Mouse (Mus musculus) retina, adult 2 months (tissue): ENCODE data around the gene Ebf4.

Experiments used
- DNase-seq: peaks from one replicate; pipeline ENCODE4 v3.0.0-alpha.2; 2012; ENCODE audit warnings: low read depth, low spot score

The Ebf4 gene

DNA sequence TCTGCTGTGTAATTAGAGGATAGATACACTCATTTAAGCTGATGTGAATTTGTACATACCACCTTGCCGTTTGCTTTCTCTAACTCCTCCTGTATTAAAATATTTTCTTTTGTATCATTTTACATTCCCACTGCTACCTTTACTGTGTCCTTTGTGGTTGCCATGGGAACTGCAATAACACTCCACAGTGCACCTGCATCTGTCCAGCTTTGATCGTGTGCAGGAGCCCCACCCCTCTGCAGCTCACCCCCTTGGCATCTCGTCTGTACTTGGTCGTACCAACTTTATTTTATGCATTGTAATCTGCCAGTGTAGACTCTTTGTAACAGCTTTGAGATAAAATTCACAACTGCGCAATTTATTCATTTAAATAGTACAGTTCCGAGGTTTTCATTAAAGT lies 88.9 kb downstream of the Ebf4 start:
- DNase-seq: no peak

DNA sequence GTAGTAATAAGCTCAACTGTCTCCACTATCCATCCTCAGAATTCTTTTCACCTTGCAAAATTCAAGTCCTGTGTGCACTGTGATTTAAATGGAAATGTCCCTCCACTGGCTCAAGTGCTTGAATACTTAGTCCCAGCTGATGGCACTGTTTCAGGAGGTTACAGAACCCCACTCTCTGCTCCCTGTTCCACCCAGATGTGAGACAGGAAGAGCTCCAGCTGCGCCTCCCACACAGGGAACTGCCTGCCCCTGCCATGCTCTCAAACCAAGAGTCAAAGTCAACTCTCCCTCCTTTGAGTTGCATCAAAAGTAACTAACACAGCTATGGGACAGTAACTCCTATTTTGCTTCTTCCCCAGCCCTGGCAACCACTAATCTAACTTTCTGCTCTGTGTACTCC lies 91.2 kb downstream of the Ebf4 start:
- DNase-seq: no peak

DNA sequence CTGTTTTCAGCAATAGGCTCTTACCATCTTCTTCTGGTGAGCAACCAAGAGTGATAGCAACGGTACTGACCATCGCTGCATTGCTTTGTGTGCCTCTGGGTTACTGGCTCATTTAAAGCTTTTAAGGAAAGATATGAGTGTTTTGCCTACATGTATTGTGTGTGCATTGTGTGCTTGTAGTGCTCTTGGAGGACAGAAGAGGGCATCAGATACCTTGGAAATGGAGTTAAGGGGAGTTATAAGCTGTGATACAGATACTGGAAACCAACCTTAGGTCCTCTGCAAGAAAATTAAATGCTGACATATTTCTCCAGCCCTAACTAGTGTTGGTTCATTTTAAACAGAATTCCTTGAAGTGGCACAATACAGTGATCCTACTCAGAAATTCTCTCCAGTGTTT lies 93.8 kb downstream of the Ebf4 start:
- no peak for DNase-seq

DNA sequence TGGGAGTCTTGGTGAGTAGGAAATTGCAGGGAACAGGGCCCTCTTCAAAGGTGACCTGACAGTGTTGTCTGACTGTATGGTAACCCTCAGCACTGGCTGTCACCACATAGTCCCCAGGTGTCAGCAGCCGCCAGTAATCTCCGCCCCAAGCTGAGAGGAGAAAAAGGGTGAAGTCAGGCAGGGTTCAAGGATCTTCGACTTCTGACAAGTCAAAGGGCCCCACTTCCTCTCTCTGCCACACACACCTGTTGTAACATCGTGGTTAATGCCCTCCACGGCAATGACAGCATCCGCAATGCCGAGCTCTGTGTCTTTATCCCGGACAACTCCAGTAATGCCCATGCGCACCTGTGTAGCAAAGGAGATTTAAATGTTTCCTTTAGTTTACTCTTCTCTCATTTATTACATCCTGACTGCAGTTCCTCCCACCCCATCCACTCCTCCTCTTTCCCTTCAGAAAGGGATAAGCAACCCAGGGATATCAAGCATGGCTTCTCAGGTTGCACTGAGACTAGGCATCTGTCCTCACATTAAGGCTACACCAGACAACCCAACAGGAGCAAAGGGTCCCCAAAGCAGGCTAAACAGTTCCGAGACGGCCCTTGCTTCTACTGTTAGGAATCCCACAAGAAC lies 96.1 kb downstream of the Ebf4 start:
- DNase-seq: no peak

DNA sequence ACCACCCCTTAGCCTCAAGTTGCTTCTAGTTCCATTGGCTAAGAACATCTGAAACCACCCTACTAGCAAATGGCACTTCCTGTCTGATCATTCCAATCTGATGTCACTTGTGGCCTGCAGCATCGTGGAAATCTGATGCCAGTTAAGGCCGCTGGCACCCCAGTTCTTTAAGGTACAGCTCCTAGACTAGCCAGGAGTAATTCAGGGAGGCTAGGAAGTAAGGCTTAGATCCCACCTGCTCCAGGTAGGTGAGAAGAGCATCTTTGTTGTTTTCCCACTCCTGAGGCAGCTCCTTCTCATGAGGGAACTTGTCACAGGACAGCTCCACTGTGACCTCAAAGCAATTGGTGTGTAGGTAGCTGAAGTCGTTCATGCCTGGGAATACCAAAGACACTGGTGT lies 97.9 kb downstream of the Ebf4 start:
- DNase-seq: no peak

DNA sequence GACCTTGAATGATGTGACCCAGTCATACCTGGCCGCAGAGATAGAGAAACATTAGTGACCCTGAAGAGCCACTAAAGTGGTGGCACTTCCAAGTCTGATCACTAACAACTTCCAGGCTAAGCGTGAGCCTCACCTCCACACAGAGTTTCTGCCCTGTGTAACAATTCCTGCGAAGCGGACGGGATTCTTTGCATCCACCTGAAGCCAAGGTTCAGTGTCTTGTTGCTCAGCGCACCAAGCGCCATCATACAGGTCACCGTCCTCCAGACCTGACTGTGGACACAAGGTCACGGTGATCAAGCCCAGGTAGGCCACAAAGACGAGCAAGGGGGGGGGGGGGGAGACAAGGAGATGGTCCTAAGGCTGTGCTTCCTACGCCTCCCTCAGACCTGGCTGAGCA lies 100.7 kb downstream of the Ebf4 start:
- DNase-seq: no peak

DNA sequence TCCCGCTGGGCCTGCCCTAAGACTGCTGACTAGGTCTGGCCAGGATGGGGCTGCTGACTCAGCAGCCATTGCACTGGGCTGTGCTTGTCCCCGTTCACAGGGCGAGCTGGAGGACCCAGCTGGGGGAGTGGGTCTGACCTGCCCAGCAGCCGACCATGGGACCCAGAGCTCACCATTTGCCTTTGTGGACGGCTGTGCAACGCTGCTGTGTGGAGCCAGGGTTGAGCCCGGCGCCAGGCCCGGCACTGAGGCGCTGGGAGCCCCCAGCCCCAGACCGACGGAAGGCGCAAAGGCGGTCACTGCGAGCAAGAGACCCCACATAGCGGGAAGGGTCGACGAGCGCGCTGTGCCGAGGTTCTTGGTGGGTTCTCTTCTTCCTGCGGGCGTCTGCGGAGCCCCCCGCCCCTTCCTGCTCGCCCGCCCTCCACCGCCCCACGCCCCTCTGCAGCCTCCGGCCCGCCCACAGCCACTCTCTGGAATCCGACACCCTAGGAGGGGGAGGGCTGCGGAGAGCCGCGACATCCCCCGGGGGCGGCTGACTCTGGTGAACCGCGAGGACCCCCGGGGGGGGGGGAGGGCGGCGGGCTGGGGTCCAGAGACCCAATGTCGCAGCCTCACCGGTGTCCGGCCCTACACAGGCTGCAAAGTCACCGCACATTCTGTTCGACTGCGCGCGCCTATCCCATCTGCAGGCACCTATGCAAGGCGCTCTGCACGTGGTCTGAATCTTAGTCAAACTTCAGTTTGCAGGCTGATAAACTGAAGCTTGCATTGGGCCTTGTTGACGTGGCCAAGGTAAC lies 102.4 kb downstream of the Ebf4 start, which contains the start of gene Cpxm1:
Gene Cpxm1, minus strand, starts transcription at position 389 of the 800 bp plus-strand sequence.
- no peak for DNase-seq

DNA sequence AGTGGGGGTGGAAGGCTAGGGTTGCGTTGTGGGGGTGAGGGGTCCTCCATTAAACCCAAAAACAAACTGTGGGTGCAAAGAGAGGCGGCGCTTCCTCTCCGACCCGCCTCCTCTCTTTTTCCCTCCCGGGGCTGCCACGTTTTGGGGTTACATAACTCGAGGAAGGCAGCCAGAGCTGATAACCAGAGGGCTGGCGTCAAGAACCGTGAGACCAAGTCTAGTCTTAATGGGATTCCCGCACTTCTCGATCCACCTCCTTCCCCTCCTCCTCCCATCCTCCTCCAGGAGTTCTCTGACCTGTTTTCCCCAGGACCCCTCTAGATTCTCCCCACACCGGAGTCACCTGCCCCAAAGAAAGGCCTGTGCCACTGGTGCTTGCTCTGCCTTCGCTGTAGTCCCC lies 103.1 kb downstream of the Ebf4 start:
- no peak for DNase-seq

DNA sequence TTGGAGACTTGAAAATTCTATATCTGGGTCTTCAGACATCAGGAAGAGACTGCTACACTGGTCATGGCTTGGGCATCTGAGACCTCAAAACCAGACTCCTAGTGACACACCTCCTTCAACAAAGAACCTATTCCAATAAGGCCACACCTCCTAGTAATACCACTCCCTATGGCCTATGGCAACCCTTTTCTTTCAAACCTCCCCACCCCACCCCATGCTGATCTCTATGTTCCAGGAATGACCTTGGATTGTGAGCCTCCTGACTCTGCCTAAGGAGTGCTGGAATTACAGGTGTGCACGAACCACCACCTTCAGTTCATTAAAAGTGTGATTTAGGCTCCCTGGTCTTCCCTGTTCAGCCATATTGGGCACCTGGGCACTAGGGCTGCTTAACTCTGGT lies 105.1 kb downstream of the Ebf4 start:
- no peak for DNase-seq

DNA sequence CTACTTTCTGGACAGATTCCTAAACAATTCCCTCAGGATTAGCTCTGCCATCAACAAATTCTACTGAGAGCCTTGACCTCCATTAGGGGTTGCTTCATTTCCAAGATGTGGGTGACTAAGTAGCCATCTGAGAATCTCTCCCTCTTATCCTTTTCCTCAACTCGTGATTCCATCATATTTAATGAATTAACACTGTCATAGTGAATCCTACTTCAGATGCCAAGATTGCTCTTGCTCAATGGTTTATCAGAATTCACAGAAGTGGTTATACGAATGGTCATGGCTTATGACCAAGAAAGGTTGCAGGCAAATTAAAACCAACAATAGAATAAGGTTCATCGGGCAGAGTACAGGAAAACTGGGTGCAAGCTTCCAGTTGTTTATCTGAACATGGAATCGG lies 106.9 kb downstream of the Ebf4 start:
- DNase-seq: no peak

DNA sequence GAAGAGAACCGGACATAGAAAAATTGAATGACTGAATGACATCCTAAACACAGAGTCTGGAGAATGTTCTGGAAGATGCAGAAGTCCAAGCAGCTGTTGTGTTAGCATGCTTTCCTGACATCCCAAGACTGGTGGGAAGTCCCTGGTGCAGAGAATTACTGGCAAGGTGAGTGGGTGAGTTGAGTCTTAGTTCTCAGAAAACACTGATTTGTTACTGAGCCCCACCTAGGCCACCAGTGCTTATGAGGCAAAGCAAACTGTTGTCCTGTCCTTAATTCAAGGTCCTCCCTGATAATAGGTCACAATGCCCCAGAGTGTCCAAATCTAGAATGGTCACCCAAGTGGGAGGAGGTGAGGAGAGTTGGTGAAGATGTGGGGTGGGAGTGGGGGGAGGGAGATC lies 110.0 kb downstream of the Ebf4 start, which contains the start of the genes Gm28372 and 1700020A23Rik:
Gene Gm28372, plus strand, starts transcription at position 301 of the 400 bp plus-strand sequence.
Gene 1700020A23Rik, plus strand, starts transcription at position 321 of the 400 bp plus-strand sequence.
- no peak for DNase-seq

DNA sequence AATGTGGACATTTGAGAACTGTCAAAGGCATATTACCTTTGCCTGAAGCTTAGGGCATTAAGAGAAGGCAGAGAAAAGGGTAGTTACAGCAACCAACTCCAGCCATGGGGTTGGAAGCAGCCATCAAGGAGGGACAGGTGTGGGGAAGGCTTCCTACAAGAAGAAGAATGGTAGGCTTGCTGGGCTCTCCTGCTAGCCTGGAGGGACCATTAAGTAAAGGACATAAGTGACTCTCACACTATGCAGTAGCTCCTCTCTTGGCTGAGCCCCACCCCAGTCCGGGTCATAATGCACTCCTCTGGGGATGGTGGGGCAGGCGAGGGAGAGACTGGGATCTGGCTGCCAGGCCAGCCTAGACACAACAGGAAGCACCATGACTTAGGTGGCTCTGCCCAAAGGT lies 111.2 kb downstream of the Ebf4 start, which contains the start of gene Tmem239:
Gene Tmem239, plus strand, starts transcription at position 301 of the 400 bp plus-strand sequence.
- DNase-seq: no peak

DNA sequence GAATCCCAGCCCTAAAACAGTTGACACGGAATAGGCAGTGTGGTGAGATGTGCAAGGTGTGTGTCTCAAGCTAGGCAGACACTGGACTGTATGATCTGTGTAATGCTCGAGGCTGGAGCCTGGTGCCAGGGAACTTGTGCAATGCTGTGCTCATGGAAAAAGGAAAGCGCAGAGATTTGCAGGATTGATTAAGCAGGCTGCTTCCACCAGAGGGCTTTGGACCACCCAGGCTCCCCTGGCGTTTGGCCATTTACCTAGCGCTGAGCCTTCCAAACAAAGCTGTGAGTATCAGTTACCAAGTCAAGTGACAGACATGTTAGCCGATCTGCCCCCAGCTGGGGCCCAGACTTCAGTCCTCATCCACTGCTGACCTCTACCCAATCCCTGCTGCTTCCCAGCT lies 113.2 kb downstream of the Ebf4 start:
- no peak for DNase-seq

DNA sequence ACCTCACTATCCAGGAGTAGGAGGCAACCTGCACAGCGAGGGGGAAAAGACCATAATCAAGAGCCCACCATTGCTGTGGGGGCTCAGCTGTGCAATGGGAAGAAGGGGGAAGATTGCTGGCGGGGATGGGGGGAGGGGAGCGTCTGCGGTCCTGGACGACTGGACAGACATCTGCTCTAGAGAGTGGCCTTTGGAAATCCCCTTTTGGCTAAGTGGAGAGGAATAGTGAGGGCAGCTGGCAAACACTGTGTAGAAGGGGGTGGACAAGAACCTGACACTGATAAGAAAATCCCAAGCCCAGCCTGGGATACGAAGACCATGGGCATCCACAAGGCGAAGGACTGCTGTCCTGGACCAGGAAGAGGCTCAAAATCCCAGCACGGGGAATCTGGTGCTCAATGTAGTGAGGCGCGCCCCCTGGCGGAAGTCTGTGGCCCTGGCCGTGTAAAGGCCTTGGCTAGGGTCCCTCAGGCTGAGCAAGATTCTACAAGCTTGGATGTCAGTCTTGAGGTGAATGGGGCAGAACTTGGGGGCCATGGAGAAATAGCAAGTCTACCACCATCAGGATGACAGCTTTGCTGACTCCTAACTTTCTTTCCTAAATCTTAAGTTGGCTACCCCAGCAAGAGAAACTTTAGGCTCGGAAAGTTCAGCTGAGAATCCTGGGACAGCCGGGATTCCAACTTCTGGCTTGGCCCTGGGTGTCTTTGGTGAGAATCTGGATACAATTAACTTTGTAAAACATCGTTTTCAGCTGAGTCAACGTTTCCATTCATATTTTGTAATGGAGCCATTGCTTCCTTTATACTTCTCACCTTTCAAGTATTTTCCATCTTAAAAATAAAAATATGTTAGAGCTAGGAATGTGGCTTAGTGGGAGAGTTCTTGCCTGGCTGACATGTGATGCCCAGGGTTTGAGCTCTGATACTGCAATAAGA lies 116.9 kb downstream of the Ebf4 start:
- peak; percentile 51 for DNase-seq

DNA sequence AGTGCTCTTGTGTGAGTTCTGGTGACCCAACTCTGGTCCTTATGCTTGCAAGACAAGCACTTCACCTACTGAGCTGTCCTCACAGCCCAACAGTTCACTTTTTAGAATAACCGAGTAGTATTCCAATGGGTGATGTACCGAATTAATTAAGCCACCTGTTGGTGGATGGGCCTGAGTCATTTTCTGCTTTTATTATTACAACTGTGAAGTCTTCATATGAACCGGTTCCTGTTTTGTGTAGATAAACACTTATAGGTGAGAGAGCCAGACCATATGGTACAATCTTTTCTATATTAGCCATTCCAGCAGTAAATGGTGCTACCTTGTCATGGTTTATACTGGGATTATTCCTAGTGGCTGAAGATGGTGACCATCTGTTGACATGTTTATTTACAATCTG lies 117.8 kb downstream of the Ebf4 start:
- no peak for DNase-seq

DNA sequence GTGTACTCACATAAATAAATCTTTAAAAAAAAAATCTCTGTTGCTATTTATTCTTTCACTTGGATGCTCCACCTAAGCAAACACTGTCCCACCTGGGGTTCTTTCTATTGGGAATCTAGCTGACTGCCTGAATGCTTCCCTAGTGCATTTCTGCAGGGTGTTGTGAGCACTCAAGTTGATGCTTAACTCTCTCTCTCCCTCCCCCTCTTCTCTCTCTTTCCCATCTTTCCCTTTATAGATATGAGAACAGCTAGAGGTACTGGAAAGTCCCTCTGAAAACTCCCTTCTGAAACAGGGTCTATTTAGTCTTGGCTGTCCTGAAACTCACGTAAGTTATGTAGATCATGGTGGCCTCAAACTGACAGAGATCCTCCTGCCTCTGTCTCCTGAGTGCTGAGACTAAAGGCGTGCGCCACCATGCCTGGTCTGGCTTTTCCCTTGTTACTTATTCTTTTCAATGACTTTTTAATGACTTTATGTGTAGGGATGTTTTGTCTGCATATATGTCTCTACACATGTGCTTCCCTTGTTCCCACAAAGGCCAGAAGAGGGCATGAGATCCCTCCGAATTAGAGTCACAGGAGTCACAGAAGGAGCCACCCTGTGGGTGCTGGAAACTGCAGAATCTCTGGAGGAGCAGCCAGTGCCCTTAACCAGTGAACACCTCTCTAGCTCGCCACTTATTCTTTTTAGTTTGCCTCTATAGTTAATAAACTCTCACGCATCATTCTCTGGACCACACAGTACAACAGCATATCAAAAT lies 119.3 kb downstream of the Ebf4 start:
- DNase-seq: no peak
